Mouse (Mus musculus): ENCODE data around the gene Tor4a. TPM values are rescaled to one million over a fixed set of nuclear protein-coding genes. Genes with fewer than 3 reads are reported as not detected.

Gene Tor4a
- polyA plus RNA-seq, 1 experiment from 2014 or later = 7.5 TPM

DNA sequence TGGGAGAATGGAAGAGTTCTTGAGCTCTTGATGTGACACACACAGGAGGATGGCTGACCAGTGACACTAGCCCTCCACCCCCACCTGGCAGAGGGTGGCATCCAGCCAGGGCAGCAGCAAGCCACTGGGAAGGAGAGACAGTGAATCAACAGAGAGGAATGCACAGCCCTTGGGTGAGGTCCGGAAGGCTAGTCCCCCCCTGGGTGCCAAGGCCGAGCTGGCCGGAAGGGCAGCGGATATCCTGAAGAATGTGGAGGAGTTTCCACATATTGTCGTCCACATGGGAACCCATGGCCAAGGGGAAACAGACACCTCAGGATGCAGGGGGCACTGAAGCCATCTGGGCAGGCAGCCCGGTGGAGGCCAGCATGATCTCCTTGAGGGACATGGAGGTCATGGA lies 51.3 kb downstream of the Tor4a start:
- peak; percentile 55 for DNase-seq
- Histone ChIP-seq H3K4me2 (no peak overlapping the region), H3K4me1 (ENCODE audit: insufficient read depth) (no peaks in the 10 kb centered on the region), H3K4me3 (ENCODE audit: low read depth, low read length) (no peak overlapping the region), H3K9ac (no peak overlapping the region), H3K27me3 (ENCODE audit: insufficient read depth, low read length) (no peaks in the 10 kb centered on the region), H3K9me3 (ENCODE audit: low read depth, low read length) (no peaks in the 10 kb centered on the region), H3K36me3 (ENCODE audit: insufficient read depth) (no peaks in the 10 kb centered on the region), H3K27ac (ENCODE audit: low read depth) (no peak overlapping the region)
- 75% methylated on average over 6 of the region's 6 CpGs for WGBS
- ATAC-seq (ENCODE audit: insufficient read depth) = peak; percentile 47; the same call in 1 of the 2 replicates
- no peak for TF ChIP-seq CTCF (IDR thresholded peaks at IDR 0.05; ENCODE audit: low read depth)

Other genes with a start within 250 kb of the Tor4a start
- gene Zmynd19, start 247.1 kb downstream of the Tor4a start, polyA plus RNA-seq (2014; fragmentation: Nextera tagmentation; extraction: Ambion mirVana) = 20.8 and 23.3 TPM in 2 replicates
- gene Dph7, start 234.5 kb downstream of the Tor4a start, polyA plus RNA-seq (2014; fragmentation: Nextera tagmentation; extraction: Ambion mirVana) = 26.4 and 29.3 TPM in 2 replicates
- 106 and 115 TPM in 2 replicates for gene Mrpl41, start 221.8 kb downstream of the Tor4a start, polyA plus RNA-seq (2014; fragmentation: Nextera tagmentation; extraction: Ambion mirVana)
- gene Pnpla7, start 220.9 kb downstream of the Tor4a start, polyA plus RNA-seq (2014; fragmentation: Nextera tagmentation; extraction: Ambion mirVana) = 6.6 and 6.7 TPM in 2 replicates
- 59.9 and 67.8 TPM in 2 replicates for gene Nsmf, start 142.5 kb downstream of the Tor4a start, polyA plus RNA-seq (2014; fragmentation: Nextera tagmentation; extraction: Ambion mirVana)
- gene Entpd8, start 116.6 kb downstream of the Tor4a start, polyA plus RNA-seq (2014; fragmentation: Nextera tagmentation; extraction: Ambion mirVana) = not detected in 2 replicates
- 0.41 and 0.68 TPM in 2 replicates for gene Noxa1, start 101.7 kb downstream of the Tor4a start, polyA plus RNA-seq (2014; fragmentation: Nextera tagmentation; extraction: Ambion mirVana)
- gene Nrarp, start 16.1 kb downstream of the Tor4a start, polyA plus RNA-seq (2014; fragmentation: Nextera tagmentation; extraction: Ambion mirVana) = 13.7 and 14.9 TPM in 2 replicates
- 96.6 and 108 TPM in 2 replicates for gene Nelfb, start 14.6 kb upstream of the Tor4a start, polyA plus RNA-seq (2014; fragmentation: Nextera tagmentation; extraction: Ambion mirVana)
- gene Stpg3, start 17.8 kb upstream of the Tor4a start, polyA plus RNA-seq (2014; fragmentation: Nextera tagmentation; extraction: Ambion mirVana) = not detected in 2 replicates
- gene Fam166a, start 21.9 kb upstream of the Tor4a start, polyA plus RNA-seq (2014; fragmentation: Nextera tagmentation; extraction: Ambion mirVana) = 0.47 TPM in 1 of 2 replicates, not detected in the other
- 593 and 610 TPM in 2 replicates for gene Tubb4b, start 27.8 kb upstream of the Tor4a start, polyA plus RNA-seq (2014; fragmentation: Nextera tagmentation; extraction: Ambion mirVana)
- gene Slc34a3, start 37.5 kb upstream of the Tor4a start, polyA plus RNA-seq (2014; fragmentation: Nextera tagmentation; extraction: Ambion mirVana) = not detected in 2 replicates
- gene Rnf224, start 39.9 kb upstream of the Tor4a start, polyA plus RNA-seq (2014; fragmentation: Nextera tagmentation; extraction: Ambion mirVana) = not detected in 2 replicates
- gene Rnf208, start 45.4 kb upstream of the Tor4a start, polyA plus RNA-seq (2014; fragmentation: Nextera tagmentation; extraction: Ambion mirVana) = 7.7 and 9.9 TPM in 2 replicates
- not detected in 2 replicates for gene Cysrt1, start 45.6 kb upstream of the Tor4a start, polyA plus RNA-seq (2014; fragmentation: Nextera tagmentation; extraction: Ambion mirVana)
- gene AL732309.1, start 50.0 kb upstream of the Tor4a start, polyA plus RNA-seq (2014; fragmentation: Nextera tagmentation; extraction: Ambion mirVana) = 3.5 and 3.6 TPM in 2 replicates
- gene Tmem203, start 58.6 kb upstream of the Tor4a start, polyA plus RNA-seq (2014; fragmentation: Nextera tagmentation; extraction: Ambion mirVana) = 14.5 and 16.4 TPM in 2 replicates
- gene Tprn, start 65.7 kb upstream of the Tor4a start, polyA plus RNA-seq (2014; fragmentation: Nextera tagmentation; extraction: Ambion mirVana) = 4.7 and 5.0 TPM in 2 replicates
- gene Ssna1, start 75.6 kb upstream of the Tor4a start, polyA plus RNA-seq (2014; fragmentation: Nextera tagmentation; extraction: Ambion mirVana) = 217 and 229 TPM in 2 replicates
- gene Anapc2, start 75.6 kb upstream of the Tor4a start, polyA plus RNA-seq (2014; fragmentation: Nextera tagmentation; extraction: Ambion mirVana) = 109 and 119 TPM in 2 replicates
- gene Tmem210, start 91.3 kb upstream of the Tor4a start, polyA plus RNA-seq (2014; fragmentation: Nextera tagmentation; extraction: Ambion mirVana) = not detected in 2 replicates
- gene Lrrc26, start 93.0 kb upstream of the Tor4a start, polyA plus RNA-seq (2014; fragmentation: Nextera tagmentation; extraction: Ambion mirVana) = 0.46 and 0.89 TPM in 2 replicates
- gene Grin1, start 122.3 kb upstream of the Tor4a start, polyA plus RNA-seq (2014; fragmentation: Nextera tagmentation; extraction: Ambion mirVana) = 0.78 and 0.84 TPM in 2 replicates
- gene Man1b1, start 135.5 kb upstream of the Tor4a start, polyA plus RNA-seq (2014; fragmentation: Nextera tagmentation; extraction: Ambion mirVana) = 70.9 and 76.4 TPM in 2 replicates
- 13.9 and 16.6 TPM in 2 replicates for gene Dpp7, start 159.5 kb upstream of the Tor4a start, polyA plus RNA-seq (2014; fragmentation: Nextera tagmentation; extraction: Ambion mirVana)
- gene Uap1l1, start 168.8 kb upstream of the Tor4a start, polyA plus RNA-seq (2014; fragmentation: Nextera tagmentation; extraction: Ambion mirVana) = 17.4 and 20.1 TPM in 2 replicates
- gene Sapcd2, start 175.4 kb upstream of the Tor4a start, polyA plus RNA-seq (2014; fragmentation: Nextera tagmentation; extraction: Ambion mirVana) = 42.0 and 45.5 TPM in 2 replicates
- 0.92 and 1.2 TPM in 2 replicates for gene Entpd2, start 199.0 kb upstream of the Tor4a start, polyA plus RNA-seq (2014; fragmentation: Nextera tagmentation; extraction: Ambion mirVana)
- gene Npdc1, start 202.5 kb upstream of the Tor4a start, polyA plus RNA-seq (2014; fragmentation: Nextera tagmentation; extraction: Ambion mirVana) = 19.5 and 20.5 TPM in 2 replicates
- gene Fut7, start 226.4 kb upstream of the Tor4a start, polyA plus RNA-seq (2014; fragmentation: Nextera tagmentation; extraction: Ambion mirVana) = not detected in 2 replicates
- gene Abca2, start 231.8 kb upstream of the Tor4a start, polyA plus RNA-seq (2014; fragmentation: Nextera tagmentation; extraction: Ambion mirVana) = 3.9 and 4.6 TPM in 2 replicates

Measured in lung, embryonic 14.5 days (tissue).